Mouse (Mus musculus) ovary, adult 2 months (tissue): Measurements from ENCODE around the gene Chl1. TPM values are rescaled to one million over a fixed set of nuclear protein-coding genes. Genes with fewer than 3 reads are reported as not detected.

ENCODE experiments used
- polyA plus RNA-seq: library from polyadenylated mRNA; depleted of rRNA; stranded (reverse); fragments of >200 nt; gene quantifications from 2 replicates; pipeline ENCODE4 v1.2.3, GENCODE M21; 2012; rRNA removed

Chl1 gene
- 0.02 TPM in 1 of 2 replicates, not detected in the other for polyA plus RNA-seq

DNA sequence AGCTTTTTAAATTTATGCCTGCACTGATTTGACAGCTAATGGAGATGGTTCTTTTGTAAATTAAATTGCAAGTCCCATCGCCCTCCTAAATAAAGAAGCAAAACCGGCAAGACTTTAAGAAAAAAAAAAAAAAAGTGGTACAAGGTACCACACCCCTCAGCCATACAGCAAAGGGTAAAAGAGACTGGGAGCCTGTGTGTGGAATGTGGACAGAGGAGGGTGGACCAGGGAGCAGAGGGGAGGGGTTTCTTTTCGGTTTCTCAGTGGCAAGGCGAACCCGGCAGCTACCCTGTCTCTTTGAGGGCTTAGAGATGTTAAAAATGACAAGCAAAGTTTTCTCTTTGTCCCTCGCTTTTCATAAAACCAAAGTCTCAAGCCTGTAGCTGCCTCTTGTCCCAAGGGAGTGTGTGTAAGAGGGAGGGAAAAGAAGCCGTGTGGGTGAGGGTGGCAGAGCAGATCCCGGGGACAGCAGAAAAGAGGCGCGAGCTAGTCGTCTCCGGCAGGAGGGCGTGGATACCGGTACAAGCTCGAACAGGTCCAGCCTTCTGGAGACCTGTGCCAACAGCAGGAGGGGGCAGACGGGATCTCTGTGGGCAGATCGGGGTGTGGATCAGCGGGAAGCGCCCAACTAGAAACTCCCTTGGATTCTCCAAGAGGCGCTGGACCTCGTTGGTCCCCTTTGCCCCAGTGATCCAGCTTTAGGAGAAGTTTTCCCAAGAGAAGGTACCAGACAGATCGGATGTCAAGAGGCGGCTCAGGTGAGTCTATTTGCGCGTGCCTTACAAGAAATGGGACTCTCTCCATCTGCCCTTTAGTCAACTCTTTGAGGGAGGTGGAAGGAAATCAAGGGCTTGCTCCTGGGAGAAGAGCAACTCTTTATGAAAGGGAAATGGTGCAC, at the start of gene Chl1:
TSS of gene Chl1 (plus strand) at position 195 of the 898 bp plus-strand sequence.

